Mouse (Mus musculus): Measurements from ENCODE around the gene Ctdnep1.
"Not testable (repeated sequence)": the region's sequence is repeated elsewhere in the genome, so short reads cannot be mapped to it uniquely, and the experiment has no call there.

The Ctdnep1 gene

DNA sequence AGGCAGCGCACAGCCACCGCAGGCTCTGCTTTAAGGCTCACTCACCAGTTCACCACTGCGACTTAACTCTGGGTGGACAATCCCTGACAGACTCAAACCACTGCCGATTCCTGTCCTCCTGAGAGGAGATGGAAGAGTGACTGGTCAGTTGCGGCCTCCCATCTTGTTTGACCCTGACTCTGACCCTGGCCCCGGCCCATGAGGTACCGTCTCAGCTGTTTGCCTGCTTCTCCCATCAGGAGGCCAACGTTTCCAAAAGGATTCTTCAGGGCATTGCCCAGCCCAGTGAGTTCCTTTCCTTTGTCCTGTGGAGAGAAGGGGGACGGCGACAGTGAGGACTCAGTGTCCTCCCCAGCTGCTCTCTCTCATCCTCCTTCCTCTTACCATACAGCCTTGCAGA, 30.0 kb downstream of the Ctdnep1 start:
- no peak for DNase-seq (ENCODE audit: low read depth, low spot score)

DNA sequence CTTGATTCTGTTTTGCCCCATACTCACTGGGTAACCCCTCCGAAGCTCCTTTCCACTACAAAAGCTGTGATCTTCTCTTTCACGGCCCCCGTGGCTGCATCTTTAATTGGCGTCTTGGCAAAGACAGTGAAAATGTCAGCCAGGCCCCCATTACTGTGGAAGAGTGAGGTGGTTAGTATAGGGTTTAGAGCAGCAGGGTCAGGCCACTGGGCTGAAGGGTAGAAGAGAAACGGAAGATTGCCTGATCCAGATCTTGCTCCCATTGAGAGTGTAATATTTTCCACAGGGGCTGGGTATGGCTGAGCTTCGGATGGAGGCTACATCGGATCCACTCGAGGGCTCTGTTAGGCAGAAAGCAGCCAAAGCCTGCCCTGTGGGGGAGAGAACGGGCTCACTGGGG, 32.0 kb downstream of the Ctdnep1 start:
- DNase-seq (ENCODE audit: low read depth, low spot score), result no peak

DNA sequence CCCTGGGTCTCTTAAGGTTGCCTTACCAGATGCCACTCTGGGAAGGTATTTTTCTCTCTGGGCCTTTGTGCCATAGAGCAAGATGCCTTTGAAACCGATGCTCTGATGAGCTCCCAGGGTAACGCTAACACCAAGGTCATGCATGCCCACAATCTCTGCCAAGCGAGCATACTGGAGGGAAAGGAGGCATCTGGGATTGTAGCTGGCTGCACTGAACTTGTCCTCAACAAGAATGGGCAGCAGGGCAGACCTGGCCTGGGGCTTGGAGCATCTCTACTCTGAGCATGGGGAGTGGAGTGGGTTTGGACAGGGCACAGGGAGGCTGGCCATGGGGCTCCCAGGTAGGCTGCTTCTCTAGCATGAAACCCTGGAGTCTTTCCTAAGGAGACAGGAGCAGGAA, 32.5 kb downstream of the Ctdnep1 start:
- no peak for DNase-seq (ENCODE audit: low read depth, low spot score)

DNA sequence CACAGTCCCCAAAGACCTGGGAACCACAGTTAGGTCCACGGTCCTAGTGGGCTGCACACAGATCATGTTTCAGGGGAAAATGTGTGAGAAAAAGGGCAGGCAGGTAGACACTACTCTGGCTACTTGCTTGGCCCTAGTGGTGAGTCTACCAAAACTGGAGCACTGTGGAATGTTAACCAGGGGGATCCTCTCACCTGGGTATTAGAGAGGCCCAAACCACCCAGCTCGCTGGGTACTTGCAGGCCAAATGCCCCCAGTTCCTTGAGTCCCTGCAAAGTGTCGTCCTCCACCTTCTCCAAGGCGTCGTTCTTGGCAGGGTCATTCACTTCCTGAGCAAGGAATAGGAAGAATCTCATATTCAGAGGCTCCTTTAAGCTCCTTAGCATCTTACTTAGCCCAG, 33.1 kb downstream of the Ctdnep1 start:
- DNase-seq (ENCODE audit: low read depth, low spot score), result no peak

DNA sequence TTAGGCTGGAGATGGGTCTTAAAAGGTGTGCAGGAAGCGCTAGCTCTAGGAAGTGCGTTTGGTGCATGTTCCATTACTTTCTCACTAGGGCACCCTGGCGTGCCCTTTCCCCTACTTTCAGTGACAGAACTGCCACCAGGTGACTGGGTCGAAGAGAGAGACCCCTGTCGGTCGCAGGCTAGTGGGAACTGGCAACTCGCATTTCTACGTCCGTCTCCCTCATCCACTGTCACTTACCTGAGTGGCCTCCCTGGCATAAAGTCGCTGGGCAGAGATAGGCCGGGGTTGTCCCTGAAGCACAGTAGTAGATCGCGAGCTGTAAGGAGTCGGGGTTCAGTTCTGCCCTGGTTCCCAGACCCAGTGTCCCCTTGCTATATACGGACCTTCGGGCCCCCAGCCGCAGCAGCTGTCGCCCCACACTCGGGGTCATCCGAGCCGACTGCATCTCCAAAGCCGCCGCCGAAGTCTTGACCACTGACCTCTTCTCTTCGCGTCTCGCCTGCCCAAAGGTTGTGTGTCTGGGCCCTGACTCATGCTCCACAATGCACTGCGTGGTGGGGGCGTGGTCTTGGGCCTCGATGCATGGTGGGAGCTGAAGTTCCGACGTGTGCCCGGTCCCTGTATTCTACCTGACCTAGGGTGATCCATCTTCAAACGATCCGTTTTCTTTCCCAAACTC, 34.1 kb downstream of the Ctdnep1 start, which contains the start of gene Acadvl:
Gene Acadvl, minus strand, starts transcription at position 532 of the 679 bp plus-strand sequence.
- peak; percentile 91 for DNase-seq (ENCODE audit: low read depth, low spot score)

DNA sequence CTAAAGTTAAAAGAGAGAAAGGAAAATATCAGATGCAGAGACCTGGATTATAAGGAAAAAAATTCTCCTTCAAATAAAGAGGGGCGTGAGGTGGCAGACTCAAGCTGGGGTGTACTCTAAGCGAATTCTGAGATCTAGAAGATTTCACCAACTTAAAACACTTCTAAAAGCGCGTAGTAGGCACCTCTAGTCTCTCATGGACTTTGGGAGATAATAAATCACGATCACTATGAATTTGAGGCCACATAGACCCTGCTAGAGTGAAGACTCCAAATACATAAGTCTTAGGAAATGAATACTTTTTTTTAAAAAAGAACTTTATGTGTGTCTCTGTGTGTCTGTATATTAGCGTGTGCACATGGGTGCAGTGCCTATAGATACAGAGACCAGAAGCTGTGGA, 34.7 kb downstream of the Ctdnep1 start:
- DNase-seq (ENCODE audit: low read depth, low spot score), result no peak

DNA sequence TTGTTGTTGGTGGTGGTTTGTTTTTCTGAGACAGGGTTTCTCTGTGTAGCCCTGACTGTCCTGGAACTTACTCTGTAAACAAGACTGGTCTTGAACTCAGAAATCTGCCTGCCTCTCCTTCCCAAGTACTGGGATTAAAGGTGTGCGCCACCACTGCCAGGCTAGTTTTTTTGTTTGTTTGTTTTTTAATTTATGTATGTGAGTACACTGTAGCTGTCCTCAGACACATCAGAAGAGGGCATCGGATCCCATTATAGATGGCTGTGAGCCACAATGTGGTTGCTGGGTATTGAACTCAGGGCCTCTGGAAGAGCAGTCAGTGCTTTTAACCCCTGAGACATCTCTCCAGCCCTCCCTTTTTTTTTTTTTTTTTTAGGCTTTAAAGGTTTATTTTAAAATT, 35.2 kb downstream of the Ctdnep1 start:
- not testable (repeated sequence) for DNase-seq (ENCODE audit: low read depth, low spot score)

DNA sequence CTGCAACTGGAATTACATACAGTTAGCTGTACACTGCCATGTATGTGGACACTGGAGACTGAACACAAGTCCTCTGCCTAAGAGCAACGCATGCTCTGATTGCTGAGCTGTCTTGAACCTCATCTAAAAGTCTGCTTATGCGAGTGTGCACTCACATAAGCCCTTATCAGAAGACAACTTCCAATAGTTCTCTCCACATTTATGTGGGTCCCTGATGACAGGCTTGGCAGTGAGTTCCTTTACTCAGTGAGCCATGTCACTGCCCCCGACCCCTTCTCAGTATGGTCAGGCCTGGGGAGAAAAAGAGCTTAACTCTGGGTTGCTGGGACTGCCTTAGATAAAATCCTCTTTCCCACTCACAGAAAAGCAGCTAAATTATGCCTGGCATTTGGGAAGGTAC, 35.7 kb downstream of the Ctdnep1 start, which contains the start of gene Dlg4:
Gene Dlg4, plus strand, starts transcription at position 274 of the 400 bp plus-strand sequence.
- no peak for DNase-seq (ENCODE audit: low read depth, low spot score)

DNA sequence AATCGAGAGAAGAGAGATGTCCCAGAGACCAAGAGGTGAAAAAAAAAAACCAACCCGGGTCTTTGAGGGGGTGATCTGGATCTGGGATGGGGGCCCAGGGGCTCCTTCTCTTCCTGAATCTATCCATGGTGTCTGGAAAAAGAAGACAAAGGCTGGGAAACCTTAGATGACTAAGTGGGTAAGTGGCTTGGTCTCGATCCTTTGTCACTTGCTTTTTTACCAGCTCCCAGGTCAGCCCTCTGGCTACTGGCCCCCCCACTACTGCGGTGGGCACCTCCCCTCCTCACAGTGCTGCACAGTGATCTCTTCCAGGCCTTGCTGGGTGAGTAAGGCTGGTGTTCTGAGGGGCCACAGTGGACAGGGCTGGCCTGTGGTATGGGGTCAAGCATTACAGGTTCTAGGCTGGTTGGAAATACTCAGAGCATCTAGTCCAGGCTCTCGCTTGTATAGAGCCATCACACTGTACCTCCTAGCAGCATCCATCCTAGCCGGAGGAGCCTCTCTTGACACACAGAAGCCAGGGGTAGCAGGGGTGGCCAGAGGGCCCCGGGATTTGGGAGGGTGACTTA, 36.3 kb downstream of the Ctdnep1 start:
- DNase-seq (ENCODE audit: low read depth, low spot score), result no peak

DNA sequence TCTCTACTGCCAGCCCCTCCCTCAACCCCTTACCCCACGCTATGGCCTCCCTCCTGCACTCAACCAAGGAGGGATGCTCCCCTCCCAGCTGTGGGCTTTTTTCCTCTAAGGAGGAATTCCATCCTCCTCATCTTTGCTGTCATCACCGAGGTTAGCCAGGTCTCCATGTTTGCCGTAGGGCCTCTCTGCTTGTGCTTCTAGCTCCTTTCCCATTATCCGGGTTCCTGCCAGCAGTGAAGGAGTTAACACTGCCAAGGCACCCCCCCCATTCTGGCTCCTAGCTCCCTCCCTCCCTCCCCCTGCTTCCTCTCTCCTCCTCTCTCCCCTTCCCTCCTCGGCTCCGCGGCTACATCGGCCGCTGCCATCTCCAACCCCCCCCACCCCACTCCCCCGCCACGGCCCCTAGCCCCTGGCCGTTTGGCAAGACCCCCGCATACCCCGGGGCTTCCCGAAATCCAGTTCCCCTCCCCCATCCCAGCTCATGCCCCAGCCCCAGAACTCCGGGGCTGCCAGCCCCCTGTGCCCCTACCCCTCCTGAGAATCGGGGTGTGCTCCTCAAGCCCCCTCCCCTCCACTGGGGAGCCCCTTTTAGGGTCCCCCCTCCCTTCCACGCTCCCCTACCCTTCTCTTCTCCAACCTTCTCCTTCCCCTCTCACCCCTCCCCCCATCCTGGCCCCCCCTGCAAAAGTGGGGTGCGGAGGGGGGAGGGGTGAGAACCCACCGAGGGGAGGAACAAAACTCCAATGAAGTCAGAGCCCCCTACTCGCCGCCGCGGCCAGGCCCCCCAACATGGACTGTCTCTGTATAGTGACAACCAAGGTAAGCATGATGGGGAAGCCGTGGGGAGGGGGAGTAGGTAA, 37.4 kb downstream of the Ctdnep1 start:
- DNase-seq (ENCODE audit: low read depth, low spot score), result peak; percentile 75

DNA sequence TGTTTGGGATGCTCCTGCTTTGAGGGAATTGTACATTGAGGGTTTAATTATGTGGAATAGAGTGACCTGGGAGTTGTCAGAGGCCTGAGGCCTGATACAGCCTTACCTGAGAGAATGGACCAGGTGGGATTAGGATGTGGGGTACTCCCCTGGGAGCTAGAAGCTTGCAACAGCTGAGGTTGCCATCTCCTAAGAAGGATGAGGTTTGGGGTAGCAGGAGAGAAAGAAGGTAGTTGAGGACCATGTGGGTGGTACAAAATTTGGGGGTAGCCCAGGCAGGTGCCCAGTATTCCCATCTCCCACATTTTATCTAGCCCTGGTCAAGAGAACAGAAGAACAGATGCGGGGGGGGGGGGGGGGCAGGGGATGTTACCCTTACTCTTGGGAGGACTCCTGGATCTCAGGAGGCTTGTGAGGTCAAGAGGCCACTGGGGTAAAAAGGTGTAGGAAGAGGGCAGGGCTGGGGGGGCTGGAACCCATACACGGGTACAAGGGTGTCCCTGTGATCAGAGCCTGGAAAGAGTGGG, 38.6 kb downstream of the Ctdnep1 start:
- no peak for DNase-seq (ENCODE audit: low read depth, low spot score)

DNA sequence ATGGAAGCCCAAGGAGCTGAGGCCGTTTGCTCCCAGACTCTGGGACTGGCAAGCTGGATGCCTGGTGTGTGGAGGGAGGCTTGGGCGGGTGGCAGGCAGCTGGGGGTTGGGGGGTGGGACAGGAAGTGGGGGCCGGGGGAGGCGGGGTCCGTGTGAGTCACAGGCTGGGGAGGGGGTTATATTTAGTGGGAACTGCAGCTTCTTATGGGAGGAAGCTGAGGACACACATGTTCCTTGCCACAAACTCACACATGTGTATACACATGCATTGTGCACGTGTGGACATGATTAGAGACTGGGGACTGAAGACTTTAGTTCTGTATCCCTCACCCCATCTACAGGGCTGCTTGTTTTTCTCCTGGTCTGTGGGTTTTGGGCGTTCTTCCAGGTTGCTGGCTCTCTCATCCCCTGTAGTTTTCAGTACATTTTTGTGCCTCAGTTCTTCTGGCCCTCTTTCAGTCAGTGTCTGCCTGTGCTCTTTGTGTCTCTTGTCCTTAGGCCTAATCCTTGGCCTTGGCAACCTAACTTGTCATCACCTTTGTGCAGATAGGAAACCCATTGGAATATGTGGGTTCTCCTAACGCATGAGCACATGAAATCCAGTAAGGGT, 39.2 kb downstream of the Ctdnep1 start:
- peak; percentile 68 for DNase-seq (ENCODE audit: low read depth, low spot score)

DNA sequence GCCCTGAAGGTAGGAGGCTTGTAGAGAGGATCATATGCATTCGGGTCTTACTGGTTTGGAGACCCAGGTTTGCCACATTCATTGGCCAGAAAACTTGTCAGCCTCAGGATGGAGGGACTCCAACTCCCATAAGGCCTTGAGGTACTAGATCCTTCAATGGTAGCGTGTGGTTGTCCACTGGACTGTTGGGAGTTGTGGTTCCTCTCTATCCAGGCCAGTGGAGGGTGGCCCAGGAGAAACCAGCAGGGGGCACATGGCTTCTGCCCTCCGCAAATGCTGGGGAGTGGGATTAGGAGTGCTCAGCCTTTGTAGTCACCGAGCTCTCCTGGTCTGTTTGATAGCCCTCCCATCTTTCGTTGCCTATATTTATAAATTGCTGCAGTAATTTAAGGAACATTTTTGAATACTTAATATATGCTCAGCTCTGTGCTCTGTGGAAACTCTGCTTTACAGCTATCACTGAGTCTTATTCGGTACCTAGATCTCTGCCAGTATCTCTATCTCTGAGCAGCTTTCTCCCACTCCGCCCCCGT, 39.8 kb downstream of the Ctdnep1 start:
- peak; percentile 96 for DNase-seq (ENCODE audit: low read depth, low spot score)

DNA sequence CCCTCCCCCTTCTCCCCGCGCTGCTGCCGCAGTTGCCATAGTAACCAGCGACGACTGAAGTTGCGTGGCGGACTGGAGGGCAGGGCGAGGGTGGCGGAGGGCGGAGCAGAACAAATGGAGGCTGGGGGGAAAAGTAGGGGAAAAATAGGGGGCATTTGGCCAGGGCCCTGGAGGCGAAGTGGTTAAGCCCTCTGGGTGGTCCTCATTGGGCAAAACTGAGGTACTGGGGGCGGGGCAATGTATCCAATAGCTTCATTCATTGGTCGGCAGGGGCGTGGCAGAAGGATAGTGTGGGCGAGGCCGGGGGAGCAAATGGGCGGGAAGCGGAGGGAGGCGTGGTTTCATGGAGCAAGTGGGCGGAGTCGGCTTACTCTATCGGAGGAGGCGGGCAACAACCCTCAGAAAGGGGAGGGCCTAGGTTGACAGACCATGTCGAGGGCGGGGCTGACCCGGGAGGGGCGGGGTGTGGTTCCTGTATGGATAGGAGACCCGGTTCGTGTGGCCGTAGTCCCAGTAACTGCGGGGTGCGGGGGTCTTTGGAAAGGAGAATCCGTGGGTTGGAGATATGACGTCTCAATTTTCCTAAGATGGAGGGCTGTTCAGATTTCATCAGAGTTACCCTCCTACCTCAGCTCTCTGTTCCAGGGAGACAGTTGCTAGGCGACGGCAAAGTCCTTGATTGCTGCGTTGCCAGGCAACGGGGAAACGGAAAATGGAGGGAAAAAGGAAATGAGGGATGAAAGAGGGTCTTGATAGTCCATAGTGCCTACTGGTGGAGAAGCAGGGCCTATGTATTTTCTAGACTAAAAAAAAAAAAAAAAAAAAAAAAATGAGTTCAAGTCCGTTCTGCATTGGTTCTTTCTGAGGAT, 40.5 kb downstream of the Ctdnep1 start:
- DNase-seq (ENCODE audit: low read depth, low spot score), result peak; percentile 96

DNA sequence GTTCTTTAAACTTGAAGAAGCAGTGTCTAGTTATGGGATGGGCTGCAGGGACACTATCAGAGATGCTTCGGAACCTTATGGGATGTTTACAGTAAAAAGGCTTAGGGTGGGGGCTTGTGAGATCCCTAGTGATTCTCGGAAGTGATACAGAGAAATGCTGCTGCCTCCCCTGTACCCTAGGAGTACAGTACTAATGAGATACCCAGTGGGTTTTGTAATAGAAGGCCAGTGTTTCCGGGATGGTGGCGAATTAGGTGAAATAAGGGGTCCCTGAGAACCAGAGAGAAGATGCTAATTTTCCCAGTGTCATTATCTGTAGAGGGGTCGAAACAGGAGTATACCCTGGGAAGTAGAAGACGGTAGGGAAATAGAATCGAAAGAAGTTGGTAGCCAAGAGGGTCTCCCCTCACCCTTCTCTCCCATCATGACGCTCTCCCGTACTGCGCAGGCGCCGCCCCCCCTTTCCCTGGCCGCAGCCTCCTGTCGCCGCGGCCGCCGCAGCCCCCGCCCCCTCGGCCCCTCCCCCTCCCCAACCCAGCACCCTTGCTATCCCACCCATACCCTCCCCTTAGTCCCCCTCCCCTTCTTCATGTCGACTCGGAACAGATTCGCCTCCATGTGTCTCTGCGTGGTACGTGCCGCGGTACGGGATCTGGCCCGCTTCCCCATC, 42.7 kb downstream of the Ctdnep1 start:
- no peak for DNase-seq (ENCODE audit: low read depth, low spot score)

DNA sequence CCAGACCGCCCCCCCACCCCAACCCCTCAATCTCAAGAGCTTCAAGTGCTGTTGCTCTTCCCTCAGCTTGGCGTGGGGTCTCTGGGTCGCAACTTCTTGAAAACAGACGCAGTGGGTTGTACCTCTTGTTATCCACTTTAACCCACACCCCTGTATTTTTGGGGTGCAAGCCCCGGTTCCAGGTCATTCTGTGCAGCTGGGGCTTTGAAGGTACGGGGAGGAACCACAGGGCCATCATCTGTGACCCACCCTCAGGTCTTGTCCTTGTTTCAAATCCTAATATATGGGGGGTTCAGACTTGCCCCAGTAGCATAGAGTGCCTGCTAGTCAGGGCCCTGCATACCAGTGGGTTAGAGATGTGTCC, 43.2 kb downstream of the Ctdnep1 start:
- no peak for DNase-seq (ENCODE audit: low read depth, low spot score)

DNA sequence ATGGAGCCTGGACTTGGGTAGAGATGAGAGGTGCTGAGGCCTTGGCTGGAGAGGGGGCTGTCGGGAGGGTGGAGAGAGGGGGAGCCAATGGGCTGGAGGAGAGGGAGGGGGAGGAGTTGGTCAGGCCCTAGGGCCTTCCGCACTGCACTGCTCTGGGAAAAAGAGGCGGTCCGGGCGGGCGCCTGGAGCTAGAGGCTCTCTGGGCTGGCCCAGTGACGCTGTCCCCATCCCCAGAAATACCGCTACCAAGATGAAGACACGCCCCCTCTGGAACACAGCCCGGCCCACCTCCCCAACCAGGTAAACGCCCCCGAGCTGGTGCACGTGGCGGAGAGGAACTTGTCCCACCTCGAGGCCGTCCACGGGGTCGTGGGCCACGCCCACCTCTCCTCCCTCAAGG, 45.7 kb downstream of the Ctdnep1 start:
- peak; percentile 92 for DNase-seq (ENCODE audit: low read depth, low spot score)

DNA sequence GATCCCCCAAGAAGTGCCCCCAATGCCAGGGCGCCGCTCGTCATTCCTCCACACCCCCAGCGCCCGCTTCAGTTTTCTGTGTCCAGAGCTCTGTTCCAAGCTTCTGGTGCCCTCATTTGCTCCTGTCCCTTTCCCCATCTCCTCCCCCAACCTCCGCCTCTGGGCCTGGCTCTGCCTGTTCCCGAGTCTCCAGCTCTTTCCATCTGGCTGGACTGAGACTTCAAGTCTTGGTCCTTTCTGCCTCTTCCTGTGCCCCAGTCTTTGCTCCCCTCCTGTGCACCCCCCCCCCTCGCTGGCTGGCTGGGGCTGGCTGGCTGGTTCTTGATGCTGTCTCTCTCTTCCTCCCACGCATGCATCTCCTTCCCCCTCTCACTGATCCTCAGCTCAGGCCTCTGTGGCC, 46.4 kb downstream of the Ctdnep1 start:
- peak; percentile 69 for DNase-seq (ENCODE audit: low read depth, low spot score)

DNA sequence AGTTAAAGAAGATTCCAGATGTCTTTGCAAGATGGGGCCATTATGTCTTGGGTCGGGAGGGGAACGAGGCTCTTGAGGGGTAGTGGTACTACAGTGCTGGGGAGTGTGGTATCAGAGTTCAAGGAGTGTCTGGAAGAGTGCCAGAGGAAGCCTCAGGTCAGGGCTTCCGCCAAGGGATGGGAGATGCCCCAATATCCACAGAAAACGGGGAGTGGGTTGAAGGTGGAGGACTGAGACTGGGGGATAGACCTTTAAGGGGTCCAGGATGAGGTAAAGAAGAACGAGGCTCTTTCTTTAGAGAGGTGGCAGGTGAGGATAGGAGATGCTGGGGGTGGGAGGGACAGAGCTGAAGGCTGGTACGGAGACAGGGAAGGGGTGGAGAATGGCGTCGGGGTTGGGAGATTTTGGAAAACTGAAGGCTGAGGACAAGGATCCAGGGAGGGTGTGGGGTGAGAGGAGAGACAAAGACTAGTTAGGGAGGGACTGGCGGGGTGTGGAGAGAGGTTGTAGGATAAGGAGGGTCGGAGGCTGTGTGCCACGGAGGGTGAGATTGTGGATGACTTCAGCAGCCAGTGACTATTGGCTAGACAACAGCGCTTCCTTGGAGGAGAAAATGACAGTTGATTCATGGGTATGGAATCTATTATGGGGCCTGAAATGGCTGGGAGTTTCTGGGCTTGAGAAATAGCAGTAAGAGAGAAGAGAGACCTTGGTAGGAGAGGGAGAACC, 47.6 kb downstream of the Ctdnep1 start:
- DNase-seq (ENCODE audit: low read depth, low spot score), result peak; percentile 85
